Mouse (Mus musculus) kidney, postnatal 0 days (tissue): ENCODE data around the gene Dapk1. TPM values are rescaled to one million over a fixed set of nuclear protein-coding genes. Genes with fewer than 3 reads are reported as not detected.

Experiments
- ATAC-seq: fragments of 200-750 bp; cut with Nextera tagmentation; replicated peaks from 2 replicates; pipeline ENCODE4 v1.8.0; 2017; ENCODE audit warnings: low read depth, moderate number of reproducible peaks, moderate TSS enrichment, moderate library complexity; ENCODE audit not compliant: low FRiP score
- DNase-seq: peaks from one replicate; pipeline ENCODE4 v3.0.0-alpha.2; 2016; ENCODE audit warnings: low spot score
- H3K27ac ChIP-seq: fragments of 300-500 bp; sonication (generic); 2 replicates; pipeline ENCODE4 v1.5.1; 2014; ENCODE audit warnings: mild to moderate bottlenecking
- H3K27me3 ChIP-seq: fragments of 300-500 bp; sonication (generic); 2 replicates; pipeline ENCODE4 v1.6.1; 2014; ENCODE audit warnings: low read length, mixed read lengths; ENCODE audit not compliant: insufficient read depth
- H3K36me3 ChIP-seq: fragments of 300-500 bp; sonication (generic); 2 replicates; pipeline ENCODE4 v1.6.1; 2014; ENCODE audit warnings: low read length, mixed read lengths; ENCODE audit not compliant: insufficient read depth
- H3K4me1 ChIP-seq: fragments of 300-500 bp; sonication (generic); replicated peaks from 2 replicates; pipeline ENCODE4 v1.6.1; 2014; ENCODE audit warnings: antibody characterized with exemption, low read length, mixed read lengths; ENCODE audit not compliant: insufficient read depth
- H3K4me2 ChIP-seq: fragments of 300-500 bp; sonication (generic); 2 replicates; pipeline ENCODE4 v1.6.1; 2014; ENCODE audit warnings: mild to moderate bottlenecking, low read length, moderate library complexity, mixed read lengths
- H3K4me3 ChIP-seq: fragments of 300-500 bp; sonication (generic); replicated peaks from 2 replicates; pipeline ENCODE4 v1.5.1; 2014; ENCODE audit warnings: low read depth, low read length
- H3K9ac ChIP-seq: fragments of 300-500 bp; sonication (generic); 2 replicates; pipeline ENCODE4 v1.6.1; 2014; ENCODE audit warnings: low read depth, low read length
- H3K9me3 ChIP-seq: fragments of 300-500 bp; sonication (generic); replicated peaks from 2 replicates; pipeline ENCODE4 v1.6.1; 2016; ENCODE audit warnings: low read length, inconsistent platforms, mixed read lengths
- CTCF ChIP-seq: IDR thresholded peaks from 2 replicates; pipeline ENCODE4 v1.5.1; 2016; ENCODE audit warnings: antibody characterized with exemption, low read depth, mild to moderate bottlenecking, moderate library complexity
- WGBS: fragments of 180-500 bp; shearing (Covaris S2); extraction: QIAGEN DNeasy Blood & Tissue Kit; methylation state at CpG from one replicate; pipeline ENCODE4 v1.1.7; 2014; 5-methylcytosine and 5-hydroxymethylcytosine counted together
- polyA plus RNA-seq: library from polyadenylated mRNA; unstranded; fragments of >200 nt; fragmentation: Nextera tagmentation; extraction: Ambion mirVana; gene quantifications from 2 replicates; pipeline ENCODE4 v1.2.1, GENCODE M21; 2015

Gene Dapk1
- polyA plus RNA-seq, 1 experiment from 2014 or later = 21.4 TPM

DNA sequence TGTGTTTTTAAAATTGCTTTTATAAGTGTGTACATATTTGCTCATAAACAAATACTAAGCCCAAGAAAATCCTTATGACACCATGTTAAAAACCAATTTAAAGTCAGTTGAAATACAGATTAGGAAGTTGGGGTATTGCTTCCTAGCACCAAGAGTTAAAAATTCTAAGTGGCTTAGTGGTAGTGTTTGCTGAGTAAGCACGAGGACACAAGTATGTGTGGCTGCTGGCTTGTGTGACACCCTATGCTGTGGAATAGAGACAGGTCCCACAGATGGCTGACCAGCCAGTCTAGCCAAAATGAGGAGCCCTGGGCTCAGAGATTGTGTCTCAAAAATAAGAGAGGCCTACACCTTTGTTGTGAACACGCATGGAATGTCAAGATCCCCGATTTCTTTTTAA lies 114.4 kb downstream of the Dapk1 start:
- no peak overlapping the region for H3K27ac ChIP-seq
- no peak for DNase-seq
- no peak overlapping the region for H3K4me2 ChIP-seq
- no peaks in the 10 kb centered on the region for H3K9me3 ChIP-seq
- ATAC-seq = no peak
- H3K27me3 ChIP-seq = no peaks in the 10 kb centered on the region
- H3K9ac ChIP-seq = no peak overlapping the region
- H3K36me3 ChIP-seq = peaks cover 4% of the 10 kb centered on the region; the same call in 1 of the 2 replicates
- H3K4me1 ChIP-seq = no peaks in the 10 kb centered on the region
- no peak for TF ChIP-seq CTCF
- no peak overlapping the region for H3K4me3 ChIP-seq
- 68% methylated on average over 3 of the region's 3 CpGs for WGBS

DNA sequence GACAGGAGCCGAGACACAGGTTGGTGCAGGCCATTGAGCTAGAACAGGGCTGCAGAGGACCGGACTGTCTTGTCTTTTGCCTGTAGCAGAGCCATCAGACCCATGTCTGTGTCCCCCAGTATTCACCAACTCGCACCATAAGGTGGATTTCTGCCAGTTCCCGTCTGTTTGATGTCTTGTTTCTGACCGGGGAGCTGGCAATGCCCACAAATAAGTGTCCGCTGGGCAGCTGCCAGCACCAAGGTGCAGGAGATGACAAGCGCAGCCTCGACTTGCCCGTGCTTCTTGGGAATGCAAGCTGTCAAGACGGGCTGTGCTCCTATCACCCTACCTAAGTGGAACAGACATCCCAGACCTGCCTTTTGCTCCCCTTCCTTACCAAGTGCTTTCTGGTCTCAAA lies 115.7 kb downstream of the Dapk1 start:
- no peaks in the 10 kb centered on the region for H3K27me3 ChIP-seq
- H3K4me2 ChIP-seq = no peak overlapping the region
- no peak overlapping the region for H3K9ac ChIP-seq
- DNase-seq = no peak
- WGBS = 91% methylated on average over 10 of the region's 10 CpGs
- TF ChIP-seq CTCF = no peak
- H3K27ac ChIP-seq = no peak overlapping the region
- no peak for ATAC-seq
- H3K4me1 ChIP-seq = no peaks in the 10 kb centered on the region
- no peak overlapping the region for H3K4me3 ChIP-seq
- H3K36me3 ChIP-seq = peaks cover 4% of the 10 kb centered on the region; the same call in 1 of the 2 replicates
- no peaks in the 10 kb centered on the region for H3K9me3 ChIP-seq

DNA sequence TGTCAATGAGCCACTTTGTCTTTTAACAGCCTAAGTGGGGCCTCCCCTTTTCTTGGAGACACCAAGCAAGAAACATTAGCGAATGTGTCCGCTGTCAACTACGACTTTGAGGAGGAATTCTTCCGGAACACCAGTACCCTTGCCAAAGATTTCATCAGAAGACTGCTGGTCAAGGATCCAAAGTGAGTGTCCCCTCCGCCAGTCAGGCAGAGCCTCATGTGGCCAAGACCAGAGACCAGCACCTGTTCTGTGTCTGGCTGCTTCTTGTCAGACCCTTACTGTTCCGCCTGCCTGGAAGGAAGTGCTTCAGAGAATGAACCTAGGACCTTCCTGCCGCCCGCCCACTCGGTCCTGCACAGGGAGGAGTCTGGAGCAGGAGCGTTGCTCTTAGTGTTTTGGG lies 117.8 kb downstream of the Dapk1 start:
- H3K4me1 ChIP-seq = no peaks in the 10 kb centered on the region
- no peaks in the 10 kb centered on the region for H3K27me3 ChIP-seq
- H3K9ac ChIP-seq = no peak overlapping the region
- no peak for DNase-seq
- peaks cover 4% of the 10 kb centered on the region; the same call in 1 of the 2 replicates for H3K36me3 ChIP-seq
- WGBS = 75% methylated on average over 10 of the region's 10 CpGs
- H3K4me3 ChIP-seq = no peak overlapping the region
- no peak for TF ChIP-seq CTCF
- H3K4me2 ChIP-seq = no peak overlapping the region
- H3K9me3 ChIP-seq = no peaks in the 10 kb centered on the region
- ATAC-seq = no peak
- H3K27ac ChIP-seq = no peak overlapping the region

DNA sequence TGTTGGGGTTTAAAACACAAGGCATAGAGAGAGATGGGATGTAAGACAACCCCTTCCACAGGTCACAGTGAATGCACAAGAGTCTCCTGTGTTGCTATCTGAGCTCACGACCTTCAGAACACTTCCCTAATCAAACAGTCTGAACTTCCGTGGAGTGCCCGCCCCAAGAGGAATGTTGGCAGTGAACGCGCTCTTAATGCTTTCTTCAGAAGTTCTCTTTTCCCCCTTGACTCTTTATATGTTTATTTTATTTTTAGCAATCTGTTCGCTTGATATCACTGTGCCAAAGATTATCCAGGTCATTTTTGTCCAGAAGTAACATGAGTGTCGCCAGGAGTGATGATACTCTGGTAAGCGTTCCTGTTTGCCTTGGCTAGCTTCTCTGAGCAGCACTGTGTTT lies 121.0 kb downstream of the Dapk1 start:
- Histone ChIP-seq H3K9ac (no peak overlapping the region), H3K27me3 (no peaks in the 10 kb centered on the region), H3K27ac (no peak overlapping the region), H3K4me2 (no peak overlapping the region), H3K4me3 (no peak overlapping the region), H3K36me3 (peaks cover 14% of the 10 kb centered on the region; the same call in 1 of the 2 replicates), H3K9me3 (no peaks in the 10 kb centered on the region), H3K4me1 (no peaks in the 10 kb centered on the region)
- WGBS = 75% methylated on average over 8 of the region's 8 CpGs
- DNase-seq (no peak), ATAC-seq (no peak)
- TF ChIP-seq CTCF = no peak

DNA sequence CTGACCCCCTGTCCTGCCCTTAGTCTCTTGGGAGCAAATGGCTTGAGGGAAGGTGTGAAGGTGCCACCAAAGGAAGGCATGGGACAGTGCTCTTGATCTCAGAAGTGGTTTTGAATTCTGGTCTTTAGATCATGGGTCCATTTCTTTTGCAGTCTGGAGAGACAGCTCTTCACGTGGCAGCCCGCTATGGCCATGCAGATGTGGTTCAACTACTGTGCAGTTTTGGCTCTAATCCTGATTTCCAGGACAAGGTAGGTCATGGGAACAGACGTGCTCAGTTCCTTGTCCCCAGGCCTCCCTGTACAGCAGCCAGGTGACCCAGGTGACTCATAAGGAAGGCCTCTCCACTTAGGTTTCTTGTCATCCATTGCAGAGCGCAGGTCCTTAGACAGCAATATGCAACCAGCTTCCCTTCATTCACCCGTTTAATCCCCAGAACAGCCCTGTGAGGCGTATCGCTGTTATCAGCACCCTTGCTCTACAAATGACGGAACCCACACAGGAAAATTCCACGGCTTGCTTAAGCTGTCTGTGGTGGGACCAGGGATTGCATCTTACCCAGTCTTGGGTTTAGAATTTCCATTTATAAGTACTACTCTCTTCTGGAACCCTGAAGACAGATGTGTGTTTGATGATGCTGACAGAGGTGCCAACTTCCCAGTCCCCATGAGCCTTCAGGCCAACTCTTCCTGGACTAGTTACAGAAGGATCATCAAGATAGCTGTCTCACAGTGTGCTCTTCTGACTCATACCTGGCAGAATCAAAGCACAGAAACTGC lies 126.7 kb downstream of the Dapk1 start:
- Histone ChIP-seq H3K9ac (no peak overlapping the region), H3K27me3 (no peaks in the 10 kb centered on the region), H3K4me2 (no peak overlapping the region), H3K27ac (no peak overlapping the region), H3K4me1 (no peaks in the 10 kb centered on the region), H3K4me3 (no peak overlapping the region), H3K9me3 (no peaks in the 10 kb centered on the region), H3K36me3 (peaks cover 15% of the 10 kb centered on the region; the same call in 1 of the 2 replicates)
- DNase-seq (no peak), ATAC-seq (no peak)
- TF ChIP-seq CTCF = no peak
- WGBS = 84% methylated on average over 9 of the region's 9 CpGs

DNA sequence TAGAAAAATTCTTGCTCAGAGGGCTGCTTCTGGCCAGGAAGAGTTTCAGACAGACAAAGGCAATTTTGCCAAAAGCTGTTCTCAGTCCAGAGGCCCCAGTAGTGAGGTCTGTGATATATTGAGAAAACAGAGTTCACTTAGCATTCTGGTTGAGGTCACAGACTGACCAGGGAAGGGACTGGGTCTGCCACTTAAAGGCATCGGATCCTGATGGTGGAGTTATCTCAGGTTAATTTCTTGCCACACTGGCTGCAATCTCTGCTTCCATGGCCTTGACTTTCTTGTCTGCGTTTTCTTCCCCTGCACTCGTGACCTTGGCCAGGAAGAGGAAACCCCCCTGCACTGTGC lies 127.3 kb downstream of the Dapk1 start:
- 67% methylated on average over 3 of the region's 3 CpGs for WGBS

More for the DNA sequence above, 127.3 kb downstream of the Dapk1 start:
- peaks cover 15% of the 10 kb centered on the region; the same call in 1 of the 2 replicates for H3K36me3 ChIP-seq
- no peaks in the 10 kb centered on the region for H3K4me1 ChIP-seq
- no peak overlapping the region for H3K9ac ChIP-seq
- DNase-seq (no peak), ATAC-seq (no peak)
- no peak overlapping the region for H3K27ac ChIP-seq
- H3K27me3 ChIP-seq = no peaks in the 10 kb centered on the region
- no peaks in the 10 kb centered on the region for H3K9me3 ChIP-seq
- TF ChIP-seq CTCF = no peak
- H3K4me3 ChIP-seq = no peak overlapping the region
- no peak overlapping the region for H3K4me2 ChIP-seq
